Mouse (Mus musculus): ENCODE results near the gene Oas1h. TPM values are rescaled to one million over a fixed set of nuclear protein-coding genes. Genes with fewer than 3 reads are reported as not detected.
"Not testable (repeated sequence)": the region's sequence is repeated elsewhere in the genome, so short reads cannot be mapped to it uniquely, and the experiment has no call there.

Gene Oas1h
- polyA plus RNA-seq, 1 experiment from 2014 or later, result not detected

- not testable (repeated sequence) for DNase-seq (ENCODE audit: low spot score); H3K9ac ChIP-seq (ENCODE audit: low read depth, low read length); H3K4me3 ChIP-seq (ENCODE audit: low read depth, low read length); H3K9me3 ChIP-seq (ENCODE audit: control insufficient read depth, low read length); ATAC-seq (ENCODE audit: low FRiP score); H3K4me1 ChIP-seq (replicated peaks; ENCODE audit: control insufficient read depth, insufficient read depth, low read length); H3K27ac ChIP-seq (ENCODE audit: low read depth, low read length); H3K36me3 ChIP-seq (ENCODE audit: control insufficient read depth, insufficient read depth, low read length); H3K27me3 ChIP-seq (ENCODE audit: control insufficient read depth, insufficient read depth, low read length); H3K4me2 ChIP-seq (replicated peaks; ENCODE audit: low read depth, low read length)
- WGBS, result 74% methylated on average over 2 of the region's 3 CpGs
Observed at GRCm38 (mm10) chr5:120876839-120877238, 15.6 kb downstream of the Oas1h start.

DNA sequence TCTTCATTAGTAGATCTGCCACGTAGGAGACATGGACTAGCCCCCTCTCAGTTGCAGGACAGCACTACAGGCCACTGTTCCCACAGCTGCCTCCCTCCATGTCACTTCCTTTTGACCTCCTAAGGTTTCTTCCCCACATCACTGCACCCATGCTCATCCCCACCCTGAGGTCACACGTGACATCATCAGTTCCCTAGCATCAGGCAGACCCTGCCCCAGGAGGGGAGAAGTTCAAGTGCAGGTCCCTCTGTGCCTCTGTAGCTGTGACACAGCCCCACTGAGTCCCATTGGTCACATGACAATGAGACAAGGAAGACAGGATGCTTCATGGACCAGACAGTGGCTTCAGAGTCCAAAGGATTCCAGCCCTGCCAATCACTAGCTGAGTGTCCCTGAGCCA, 16.2 kb downstream of the Oas1h start:
- H3K4me2 ChIP-seq (replicated peaks; ENCODE audit: low read depth, low read length); H3K27ac ChIP-seq (ENCODE audit: low read depth, low read length); H3K9me3 ChIP-seq (ENCODE audit: control insufficient read depth, low read length); DNase-seq (ENCODE audit: low spot score); ATAC-seq (ENCODE audit: low FRiP score); H3K9ac ChIP-seq (ENCODE audit: low read depth, low read length); H3K4me1 ChIP-seq (replicated peaks; ENCODE audit: control insufficient read depth, insufficient read depth, low read length); H3K27me3 ChIP-seq (ENCODE audit: control insufficient read depth, insufficient read depth, low read length); H3K36me3 ChIP-seq (ENCODE audit: control insufficient read depth, insufficient read depth, low read length); H3K4me3 ChIP-seq (ENCODE audit: low read depth, low read length): not testable (repeated sequence)
- WGBS, result 77% methylated on average over 2 of the region's 2 CpGs

DNA sequence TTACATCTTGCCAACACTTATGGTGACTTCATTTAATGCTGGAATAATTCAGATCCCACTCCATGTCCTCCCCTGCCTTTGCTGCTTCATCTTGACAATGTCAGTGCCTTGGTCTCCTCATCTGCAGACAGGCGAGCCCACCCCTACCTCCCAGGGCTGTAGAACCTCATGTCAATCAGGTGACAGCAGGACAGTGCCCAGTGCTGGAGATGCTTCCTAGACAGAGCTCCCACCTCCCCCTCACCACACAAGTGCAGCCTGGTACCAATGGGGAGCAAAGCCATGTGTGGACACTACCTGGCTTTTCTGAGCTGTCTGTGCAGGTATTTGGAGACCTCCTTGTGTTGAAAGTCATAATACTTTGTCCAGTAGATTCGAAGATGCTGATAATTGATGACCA, 17.6 kb downstream of the Oas1h start:
- not testable (repeated sequence) for H3K27me3 ChIP-seq (ENCODE audit: control insufficient read depth, insufficient read depth, low read length); H3K9ac ChIP-seq (ENCODE audit: low read depth, low read length); H3K9me3 ChIP-seq (ENCODE audit: control insufficient read depth, low read length); H3K27ac ChIP-seq (ENCODE audit: low read depth, low read length); H3K4me2 ChIP-seq (replicated peaks; ENCODE audit: low read depth, low read length); H3K4me3 ChIP-seq (ENCODE audit: low read depth, low read length); H3K36me3 ChIP-seq (ENCODE audit: control insufficient read depth, insufficient read depth, low read length); H3K4me1 ChIP-seq (replicated peaks; ENCODE audit: control insufficient read depth, insufficient read depth, low read length); DNase-seq (ENCODE audit: low spot score); ATAC-seq (ENCODE audit: low FRiP score)
- 65% methylated on average over 2 of the region's 2 CpGs for WGBS

DNA sequence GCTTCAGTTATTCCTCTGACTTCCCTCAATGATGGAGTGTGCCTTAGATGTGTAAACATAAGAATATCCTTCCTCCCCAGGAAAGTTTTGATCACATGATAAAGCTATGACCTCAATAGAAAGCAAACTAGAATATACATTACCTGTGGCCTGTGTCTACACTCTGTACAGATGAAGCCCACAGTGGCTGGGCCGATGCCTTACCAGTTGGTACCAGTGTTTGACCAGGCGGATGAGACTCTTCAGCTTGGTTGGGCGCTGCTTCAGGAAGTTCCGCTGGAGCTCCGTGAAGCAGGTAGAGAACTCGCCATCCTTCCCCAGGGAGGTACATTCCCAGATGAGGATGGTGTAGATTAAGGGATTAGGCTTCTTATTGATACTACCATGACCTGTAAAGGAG, 20.5 kb downstream of the Oas1h start:
- not testable (repeated sequence) for H3K36me3 ChIP-seq (ENCODE audit: control insufficient read depth, insufficient read depth, low read length); ATAC-seq (ENCODE audit: low FRiP score); H3K9ac ChIP-seq (ENCODE audit: low read depth, low read length); H3K9me3 ChIP-seq (ENCODE audit: control insufficient read depth, low read length); H3K27ac ChIP-seq (ENCODE audit: low read depth, low read length); H3K27me3 ChIP-seq (ENCODE audit: control insufficient read depth, insufficient read depth, low read length); H3K4me1 ChIP-seq (replicated peaks; ENCODE audit: control insufficient read depth, insufficient read depth, low read length); H3K4me2 ChIP-seq (replicated peaks; ENCODE audit: low read depth, low read length); H3K4me3 ChIP-seq (ENCODE audit: low read depth, low read length); DNase-seq (ENCODE audit: low spot score)
- 94% methylated on average over 6 of the region's 6 CpGs for WGBS

GRCm38 (mm10) chr5:120887413-120887812, 26.2 kb downstream of the Oas1h start, which contains the start of gene Oas1g:
Oas1g (minus strand) TSS chr5:120887613.
- H3K36me3 ChIP-seq (ENCODE audit: control insufficient read depth, insufficient read depth, low read length); H3K27me3 ChIP-seq (ENCODE audit: control insufficient read depth, insufficient read depth, low read length); H3K4me1 ChIP-seq (replicated peaks; ENCODE audit: control insufficient read depth, insufficient read depth, low read length); DNase-seq (ENCODE audit: low spot score); H3K4me3 ChIP-seq (ENCODE audit: low read depth, low read length); H3K4me2 ChIP-seq (replicated peaks; ENCODE audit: low read depth, low read length); ATAC-seq (ENCODE audit: low FRiP score); H3K27ac ChIP-seq (ENCODE audit: low read depth, low read length); H3K9me3 ChIP-seq (ENCODE audit: control insufficient read depth, low read length); H3K9ac ChIP-seq (ENCODE audit: low read depth, low read length): not testable (repeated sequence)
- 22% methylated on average over 6 of the region's 9 CpGs for WGBS

GRCm38 (mm10) chr5:120887831-120888230, 26.6 kb downstream of the Oas1h start:
- WGBS, result 61% methylated on average over 6 of the region's 6 CpGs
- DNase-seq (ENCODE audit: low spot score) (no peak), ATAC-seq (ENCODE audit: low FRiP score) (no peak)
- no peak overlapping the region for H3K9ac ChIP-seq (ENCODE audit: low read depth, low read length)
- no peaks in the 10 kb centered on the region for H3K4me1 ChIP-seq (replicated peaks; ENCODE audit: control insufficient read depth, insufficient read depth, low read length)
- H3K36me3 ChIP-seq (ENCODE audit: control insufficient read depth, insufficient read depth, low read length), result no peaks in the 10 kb centered on the region
- H3K4me2 ChIP-seq (replicated peaks; ENCODE audit: low read depth, low read length), result no peak overlapping the region
- H3K9me3 ChIP-seq (ENCODE audit: control insufficient read depth, low read length), result no peaks in the 10 kb centered on the region
- H3K4me3 ChIP-seq (ENCODE audit: low read depth, low read length), result no peak overlapping the region
- no peaks in the 10 kb centered on the region for H3K27me3 ChIP-seq (ENCODE audit: control insufficient read depth, insufficient read depth, low read length)
- H3K27ac ChIP-seq (ENCODE audit: low read depth, low read length), result no peak overlapping the region

DNA sequence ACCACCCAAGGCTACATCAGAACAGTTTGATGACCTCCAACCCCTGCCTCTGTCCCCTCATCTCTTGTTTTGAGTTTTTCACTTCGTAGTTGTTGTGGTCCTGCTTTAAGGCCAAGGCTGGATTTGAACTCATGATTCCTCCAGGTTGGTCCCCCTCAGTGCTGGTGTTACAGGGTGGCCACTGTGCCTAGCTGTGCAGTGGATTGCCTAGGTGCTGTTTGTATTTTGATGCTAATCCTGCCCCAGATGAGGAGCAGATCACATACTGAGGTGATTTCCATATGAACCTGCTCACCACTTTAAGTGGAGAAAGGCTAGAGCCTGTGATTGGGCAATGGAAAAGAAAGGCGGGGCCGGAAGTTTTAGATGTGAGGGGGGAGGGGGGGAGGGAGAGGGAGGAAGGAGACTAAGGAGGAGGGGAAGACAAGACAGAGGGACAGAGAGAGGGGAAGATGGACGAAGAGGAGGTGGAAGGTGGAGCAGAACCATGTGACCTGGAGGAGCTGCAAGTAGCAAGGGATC, 27.1 kb downstream of the Oas1h start:
- WGBS, result 48% methylated on average over 4 of the region's 4 CpGs
- H3K9me3 ChIP-seq (ENCODE audit: control insufficient read depth, low read length); ATAC-seq (ENCODE audit: low FRiP score); H3K4me1 ChIP-seq (replicated peaks; ENCODE audit: control insufficient read depth, insufficient read depth, low read length); DNase-seq (ENCODE audit: low spot score); H3K4me3 ChIP-seq (ENCODE audit: low read depth, low read length); H3K27me3 ChIP-seq (ENCODE audit: control insufficient read depth, insufficient read depth, low read length); H3K36me3 ChIP-seq (ENCODE audit: control insufficient read depth, insufficient read depth, low read length); H3K27ac ChIP-seq (ENCODE audit: low read depth, low read length); H3K9ac ChIP-seq (ENCODE audit: low read depth, low read length); H3K4me2 ChIP-seq (replicated peaks; ENCODE audit: low read depth, low read length): not testable (repeated sequence)

GRCm38 (mm10) chr5:120890026-120890425, 28.8 kb downstream of the Oas1h start:
- no peak overlapping the region for H3K4me3 ChIP-seq (ENCODE audit: low read depth, low read length)
- H3K36me3 ChIP-seq (ENCODE audit: control insufficient read depth, insufficient read depth, low read length), result no peaks in the 10 kb centered on the region
- H3K9ac ChIP-seq (ENCODE audit: low read depth, low read length), result no peak overlapping the region
- H3K4me1 ChIP-seq (replicated peaks; ENCODE audit: control insufficient read depth, insufficient read depth, low read length), result no peaks in the 10 kb centered on the region
- no peaks in the 10 kb centered on the region for H3K9me3 ChIP-seq (ENCODE audit: control insufficient read depth, low read length)
- DNase-seq (ENCODE audit: low spot score) (no peak), ATAC-seq (ENCODE audit: low FRiP score) (no peak)
- H3K4me2 ChIP-seq (replicated peaks; ENCODE audit: low read depth, low read length), result no peak overlapping the region
- WGBS, result 82% methylated on average over 2 of the region's 2 CpGs
- H3K27ac ChIP-seq (ENCODE audit: low read depth, low read length), result no peak overlapping the region
- H3K27me3 ChIP-seq (ENCODE audit: control insufficient read depth, insufficient read depth, low read length), result no peaks in the 10 kb centered on the region

GRCm38 (mm10) chr5:120890991-120891390, 29.8 kb downstream of the Oas1h start:
- Histone ChIP-seq H3K9ac (ENCODE audit: low read depth, low read length) (no peak overlapping the region), H3K27ac (ENCODE audit: low read depth, low read length) (no peak overlapping the region), H3K9me3 (ENCODE audit: control insufficient read depth, low read length) (no peaks in the 10 kb centered on the region), H3K27me3 (ENCODE audit: control insufficient read depth, insufficient read depth, low read length) (no peaks in the 10 kb centered on the region), H3K4me2 (replicated peaks; ENCODE audit: low read depth, low read length) (no peak overlapping the region), H3K4me1 (replicated peaks; ENCODE audit: control insufficient read depth, insufficient read depth, low read length) (no peaks in the 10 kb centered on the region), H3K4me3 (ENCODE audit: low read depth, low read length) (no peak overlapping the region), H3K36me3 (ENCODE audit: control insufficient read depth, insufficient read depth, low read length) (no peaks in the 10 kb centered on the region)
- ATAC-seq (ENCODE audit: low FRiP score) (no peak), DNase-seq (ENCODE audit: low spot score) (no peak)
- 56% methylated on average over 3 of the region's 3 CpGs for WGBS
